In the genomic region with DNA sequence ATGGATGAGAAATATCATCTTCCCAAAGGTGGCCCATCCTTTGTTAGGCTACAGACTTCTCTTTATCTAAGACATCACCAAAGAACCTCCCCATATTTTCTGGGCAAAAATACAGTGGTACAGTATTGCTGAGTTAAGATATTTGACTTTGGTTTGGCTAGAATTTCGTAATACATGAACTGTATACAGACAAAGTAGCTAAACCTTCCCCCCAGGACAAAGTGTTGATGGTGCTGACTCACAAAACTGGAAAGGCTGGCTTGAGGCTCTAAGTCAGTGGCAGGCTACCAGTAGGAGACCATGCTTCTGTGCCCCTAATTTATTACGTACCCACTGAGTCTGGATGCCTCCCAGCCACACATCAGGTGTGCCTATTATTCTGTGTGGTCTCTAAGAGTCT, we compare ENCODE assay signal across 32 mouse cellular contexts. TPM values are rescaled to one million over a fixed set of nuclear protein-coding genes. Genes with fewer than 3 reads are reported as not detected.
DNase-seq lines count a peak whose midpoint lies in the region; ATAC-seq and TF ChIP-seq lines count a peak whose summit lies in the region.
"Had no signal": no experiment of that assay in that cellular context is flagged by ENCODE, and none has a peak within 500 bp of the region (broad histone marks: within the 10 kb centered on the region; RNA-seq: fewer than 3 reads in every experiment).

No protein-coding gene starts in this region.

- ATAC-seq in lung, postnatal 0 days, result no peak
- no peak for ATAC-seq in erythroblast, adult 5-6 weeks (replicated peaks; ENCODE audit: low FRiP score, poor library complexity, severe bottlenecking)
- ATAC-seq: forebrain, embryonic 16.5 days; hindbrain, embryonic 16.5 days; Patski had no signal

- H3K27ac ChIP-seq in lung, postnatal 0 days (ENCODE audit: low read length), result no peak overlapping the region
- H3K27ac ChIP-seq: gastrocnemius, adult 2 months; heart, embryonic 13.5 days; kidney, embryonic 15.5 days; limb, embryonic 12.5 days; liver, embryonic 13.5 days; lung, embryonic 15.5 days; neural tube, embryonic 12.5 days; stomach, postnatal 0 days had no signal

- no peak overlapping the region for H3K9ac ChIP-seq in lung, postnatal 0 days (replicated peaks; ENCODE audit: low read depth)
- H3K9ac ChIP-seq: heart, embryonic 13.5 days; kidney, embryonic 15.5 days; limb, embryonic 12.5 days; liver, embryonic 13.5 days; lung, embryonic 15.5 days; neural tube, embryonic 12.5 days had no signal

- TF ChIP-seq CTCF in lung, postnatal 0 days (IDR thresholded peaks at IDR 0.05), result no peak

- no peaks in the 10 kb centered on the region for H3K9me3 ChIP-seq in lung, postnatal 0 days (ENCODE audit: low read length)
- H3K9me3 ChIP-seq: heart, embryonic 13.5 days; kidney, embryonic 15.5 days; limb, embryonic 12.5 days; liver, embryonic 13.5 days; lung, embryonic 15.5 days; neural tube, embryonic 12.5 days had no signal

- no peak for TF ChIP-seq EP300 in lung, postnatal 0 days (IDR thresholded peaks at IDR 0.05)

- H3K27me3 ChIP-seq in lung, postnatal 0 days (replicated peaks; ENCODE audit: insufficient read depth, low read length), result no peaks in the 10 kb centered on the region
- H3K27me3 ChIP-seq: CH12.LX; heart, embryonic 13.5 days; kidney, embryonic 15.5 days; limb, embryonic 12.5 days; liver, embryonic 13.5 days; lung, embryonic 15.5 days; Patski had no signal

- no peaks in the 10 kb centered on the region for H3K36me3 ChIP-seq in lung, postnatal 0 days (ENCODE audit: insufficient read depth, low read length)
- H3K36me3 ChIP-seq: heart, embryonic 13.5 days; kidney, embryonic 15.5 days; limb, embryonic 12.5 days; liver, embryonic 13.5 days; lung, embryonic 15.5 days; neural tube, embryonic 12.5 days had no signal

- H3K4me2 ChIP-seq in lung, postnatal 0 days (replicated peaks; ENCODE audit: low read depth, low read length), result no peak overlapping the region
- H3K4me2 ChIP-seq: heart, embryonic 13.5 days; kidney, embryonic 15.5 days; limb, embryonic 12.5 days; liver, embryonic 13.5 days; lung, embryonic 15.5 days; midbrain, embryonic 11.5 days; neural tube, embryonic 12.5 days had no signal

- DNase-seq in lung, postnatal 0 days (ENCODE audit: low spot score), result peak; percentile 16
- no peak for DNase-seq in lung, postnatal 25 days (ENCODE audit: low spot score)
- peak; percentile 76 for DNase-seq in 3T3-L1 (ENCODE audit: low read depth, low spot score)
- peak; percentile 30 for DNase-seq in Muller cell, postnatal 12 days (ENCODE audit: inconsistent ontology term)
- DNase-seq in fat pad, adult 2 months (ENCODE audit: extremely low read depth, low read depth, low spot score), result peak; percentile 49
- no peak for DNase-seq in retina, postnatal 1 day
- DNase-seq in heart, adult 11 months, result no peak
- DNase-seq: adrenal gland, postnatal 25 days; cerebellum, adult 9-10 months; cerebellum, postnatal 36 days; gastrocnemius, adult 2 months; gastrocnemius, postnatal 36 days; heart, postnatal 10 days; kidney, adult 18-20 months; kidney, postnatal 25 days; liver, embryonic 13.5 days; right cerebral cortex, postnatal 4 days; thymus, adult 18-20 months; thymus, postnatal 25 days had no signal

- H3K4me3 ChIP-seq in lung, postnatal 0 days (ENCODE audit: low read depth, low read length), result no peak overlapping the region
- H3K4me3 ChIP-seq: gastrocnemius, adult 2 months; heart, embryonic 13.5 days; kidney, embryonic 15.5 days; limb, embryonic 12.5 days; liver, embryonic 13.5 days; lung, embryonic 15.5 days; myocyte; neural tube, embryonic 12.5 days had no signal

- no peaks in the 10 kb centered on the region for H3K4me1 ChIP-seq in lung, postnatal 0 days (ENCODE audit: insufficient read depth, low read depth, low read length)
- H3K4me1 ChIP-seq: kidney, embryonic 15.5 days; limb, embryonic 12.5 days; lung, embryonic 15.5 days; neural tube, embryonic 12.5 days had no signal

- WGBS in lung, postnatal 0 days, result 70% methylated on average over 2 of the region's 2 CpGs

RNA-seq across cellular contexts. Expression of a gene that starts 48.9 kb away (rescaled TPM):
- polyA plus RNA-seq in lung, postnatal 0 days (2015; fragmentation: Nextera tagmentation; extraction: Ambion mirVana), result 4.7 and 5.8 TPM in 2 replicates
- total RNA-seq in erythroblast, adult 5-6 weeks (2015; ENCODE audit: low replicate concordance), result 6.5 and 7.5 TPM in 2 replicates
- total RNA-seq in erythroblast, adult 5-6 weeks (2017; ENCODE audit: low replicate concordance), result 3.7 and 7.4 TPM in 2 replicates

Comparison
In these comparisons a context has a peak if more than half of its experiments do, and no peak if none do; other contexts are left out.
1. DNase-seq: peak in lung, postnatal 0 days (single experiment), 3T3-L1 (single experiment), Muller cell, postnatal 12 days (single experiment) and fat pad, adult 2 months (single experiment); none in lung, postnatal 25 days (single experiment), retina, postnatal 1 day (single experiment) and heart, adult 11 months (single experiment).